In genomic region chr17:45517549-45518215, GRCm38 (mm10) we compare ENCODE assay signal across 22 mouse cellular contexts. TPM values are rescaled to one million over a fixed set of nuclear protein-coding genes. Genes with fewer than 3 reads are reported as not detected.
DNase-seq lines count a peak whose midpoint lies in the region; ATAC-seq and TF ChIP-seq lines count a peak whose summit lies in the region.
"Had no signal": no experiment of that assay in that cellular context is flagged by ENCODE, and none has a peak within 500 bp of the region (broad histone marks: within the 10 kb centered on the region; RNA-seq: fewer than 3 reads in every experiment).

No protein-coding gene starts in this region.

- no peak overlapping the region for H3K4me3 ChIP-seq in hindbrain, postnatal 0 days (ENCODE audit: low read length)
- no peak overlapping the region for H3K4me3 ChIP-seq in hindbrain, embryonic 10.5 days
- H3K4me3 ChIP-seq: embryonic facial prominence, embryonic 13.5 days; forebrain, embryonic 13.5 days; gastrocnemius, adult 2 months; heart, embryonic 13.5 days had no signal

- no peaks in the 10 kb centered on the region for H3K9me3 ChIP-seq in hindbrain, postnatal 0 days (ENCODE audit: low read length)
- no peaks in the 10 kb centered on the region for H3K9me3 ChIP-seq in hindbrain, embryonic 10.5 days
- H3K9me3 ChIP-seq: embryonic facial prominence, embryonic 13.5 days; forebrain, embryonic 13.5 days; heart, embryonic 13.5 days had no signal

- peaks cover 3% of the 10 kb centered on the region; the same call in 1 of the 2 replicates for H3K36me3 ChIP-seq in hindbrain, postnatal 0 days (ENCODE audit: insufficient read depth, low read length)
- H3K36me3 ChIP-seq in hindbrain, embryonic 10.5 days: peaks cover 63% of the 10 kb centered on the region

- 92% methylated on average over 28 of the region's 28 CpGs for WGBS in hindbrain, postnatal 0 days
- 93% methylated on average over 28 of the region's 28 CpGs for WGBS in hindbrain, embryonic 10.5 days

- TF ChIP-seq CTCF in hindbrain, postnatal 0 days (IDR thresholded peaks at IDR 0.05; ENCODE audit: low read depth): no peak

- ATAC-seq in hindbrain, postnatal 0 days: no peak
- ATAC-seq in megakaryocyte, adult 5-6 weeks (ENCODE audit: poor library complexity, severe bottlenecking): peak; percentile 80
- ATAC-seq: intestine, embryonic 16.5 days had no signal

- 0 out of 2 replicates have a peak overlapping the region, but pooled peaks have one; percentile 74 for H3K27ac ChIP-seq in hindbrain, postnatal 0 days
- H3K27ac ChIP-seq in hindbrain, embryonic 10.5 days: no peak overlapping the region
- H3K27ac ChIP-seq: embryonic facial prominence, embryonic 13.5 days; gastrocnemius, adult 2 months; heart, embryonic 13.5 days; hindbrain, embryonic 14.5 days had no signal

- H3K4me1 ChIP-seq in hindbrain, postnatal 0 days (ENCODE audit: insufficient read depth, low read length): peaks cover 6% of the 10 kb centered on the region
- peaks cover 13% of the 10 kb centered on the region for H3K4me1 ChIP-seq in hindbrain, embryonic 10.5 days (replicated peaks)

- H3K9ac ChIP-seq in hindbrain, postnatal 0 days (replicated peaks; ENCODE audit: low read length): no peak overlapping the region
- H3K9ac ChIP-seq: embryonic facial prominence, embryonic 13.5 days; heart, embryonic 13.5 days; hindbrain, embryonic 14.5 days had no signal

- DNase-seq in cerebellum, adult 11-12 months: peak; percentile 60
- no peak for DNase-seq in cerebellum, adult 18-20 months
- DNase-seq in hindbrain, postnatal 0 days (ENCODE audit: low spot score): no peak
- DNase-seq in hindbrain, embryonic 10.5 days (ENCODE audit: low spot score): no peak
- peak; percentile 45 to 50 for DNase-seq in cerebellum, postnatal 25 days
- no peak for DNase-seq in left cerebral cortex, adult 9 months (ENCODE audit: low spot score in 2 of 2)
- DNase-seq in ovary, adult 18-20 months (ENCODE audit: low spot score): no peak
- DNase-seq: adrenal gland, adult 2 months; adrenal gland, postnatal 25 days; gastrocnemius, adult 2 months; gastrocnemius, postnatal 25 days; heart, adult 11 months; heart, postnatal 4 days; kidney, adult 2 months had no signal

- no peak overlapping the region for H3K4me2 ChIP-seq in hindbrain, postnatal 0 days (ENCODE audit: low read depth, low read length)
- H3K4me2 ChIP-seq: embryonic facial prominence, embryonic 13.5 days; forebrain, embryonic 13.5 days; heart, embryonic 13.5 days; hindbrain, embryonic 14.5 days had no signal

- H3K27me3 ChIP-seq in hindbrain, postnatal 0 days (ENCODE audit: insufficient read depth, low read length): no peaks in the 10 kb centered on the region
- H3K27me3 ChIP-seq in hindbrain, embryonic 10.5 days (ENCODE audit: insufficient read depth, poor library complexity, severe bottlenecking): peaks cover 6% of the 10 kb centered on the region; the same call in 1 of the 2 replicates
- H3K27me3 ChIP-seq: embryonic facial prominence, embryonic 13.5 days; forebrain, embryonic 13.5 days; heart, embryonic 13.5 days had no signal

RNA-seq across cellular contexts. Expression of gene Tcte1, which starts 5.6 kb away (rescaled TPM):
- 0.58 and 1.5 TPM in 2 replicates for total RNA-seq in hindbrain, postnatal 0 days (2014; rRNA removed)
- polyA plus RNA-seq in hindbrain, postnatal 0 days (2015; fragmentation: Nextera tagmentation; extraction: Ambion mirVana): 3.9 and 4.3 TPM in 2 replicates
- polyA plus RNA-seq in hindbrain, embryonic 10.5 days (2016; fragmentation: Nextera tagmentation; extraction: Ambion mirVana): 1.7 and 3.8 TPM in 2 replicates
- not detected in 2 replicates for total RNA-seq in megakaryocyte, adult 5-6 weeks (2015)
- total RNA-seq in megakaryocyte, adult 5-6 weeks (2017): not detected in 2 replicates
- total RNA-seq: adrenal gland, adult 2 months; adrenal gland, postnatal 25 days; gastrocnemius, adult 2 months; gastrocnemius, postnatal 25 days; heart, postnatal 4 days had no signal
- polyA plus RNA-seq: adrenal gland, adult 2 months; C2C12; heart, postnatal 0 days had no signal

RNA-seq across cellular contexts. Expression of gene Aars2, which starts 11.0 kb away (rescaled TPM):
- total RNA-seq in hindbrain, postnatal 0 days (2014; rRNA removed): 28.5 and 34.5 TPM in 2 replicates
- 14.2 and 15.7 TPM in 2 replicates for polyA plus RNA-seq in hindbrain, postnatal 0 days (2015; fragmentation: Nextera tagmentation; extraction: Ambion mirVana)
- polyA plus RNA-seq in hindbrain, embryonic 10.5 days (2016; fragmentation: Nextera tagmentation; extraction: Ambion mirVana): 27.7 and 35.0 TPM in 2 replicates
- total RNA-seq in megakaryocyte, adult 5-6 weeks (2015): 2.3 and 4.0 TPM in 2 replicates
- total RNA-seq in megakaryocyte, adult 5-6 weeks (2017): 4.6 and 5.2 TPM in 2 replicates

RNA-seq across cellular contexts. Expression of gene Tmem151b, which starts 31.8 kb away (rescaled TPM):
- 107 and 114 TPM in 2 replicates for total RNA-seq in hindbrain, postnatal 0 days (2014; rRNA removed)
- 29.5 and 29.8 TPM in 2 replicates for polyA plus RNA-seq in hindbrain, postnatal 0 days (2015; fragmentation: Nextera tagmentation; extraction: Ambion mirVana)
- 7.2 and 10.6 TPM in 2 replicates for polyA plus RNA-seq in hindbrain, embryonic 10.5 days (2016; fragmentation: Nextera tagmentation; extraction: Ambion mirVana)
- total RNA-seq in megakaryocyte, adult 5-6 weeks (2015): not detected in 2 replicates
- not detected in 2 replicates for total RNA-seq in megakaryocyte, adult 5-6 weeks (2017)
- total RNA-seq: gastrocnemius, adult 2 months; gastrocnemius, postnatal 25 days had no signal

RNA-seq across cellular contexts. Expression of gene Nfkbie, which starts 37.8 kb away (rescaled TPM):
- total RNA-seq in hindbrain, postnatal 0 days (2014; rRNA removed): 7.7 and 9.2 TPM in 2 replicates
- polyA plus RNA-seq in hindbrain, postnatal 0 days (2015; fragmentation: Nextera tagmentation; extraction: Ambion mirVana): 5.2 and 6.0 TPM in 2 replicates
- 8.3 and 9.7 TPM in 2 replicates for polyA plus RNA-seq in hindbrain, embryonic 10.5 days (2016; fragmentation: Nextera tagmentation; extraction: Ambion mirVana)
- total RNA-seq in megakaryocyte, adult 5-6 weeks (2015): 10.4 and 11.1 TPM in 2 replicates
- total RNA-seq in megakaryocyte, adult 5-6 weeks (2017): 13.4 and 14.0 TPM in 2 replicates

RNA-seq across cellular contexts. Expression of gene Spats1, which starts 42.5 kb away (rescaled TPM):
- 0.29 and 4.2 TPM in 2 replicates for total RNA-seq in hindbrain, postnatal 0 days (2014; rRNA removed)
- 2.9 and 3.5 TPM in 2 replicates for polyA plus RNA-seq in hindbrain, postnatal 0 days (2015; fragmentation: Nextera tagmentation; extraction: Ambion mirVana)
- polyA plus RNA-seq in hindbrain, embryonic 10.5 days (2016; fragmentation: Nextera tagmentation; extraction: Ambion mirVana): 0.31 and 0.36 TPM in 2 replicates
- not detected in 2 replicates for total RNA-seq in megakaryocyte, adult 5-6 weeks (2015)
- total RNA-seq in megakaryocyte, adult 5-6 weeks (2017): not detected in 2 replicates
- total RNA-seq: adrenal gland, adult 2 months; gastrocnemius, adult 2 months; gastrocnemius, postnatal 25 days had no signal

Comparison
In these comparisons a context has a peak if more than half of its experiments do, and no peak if none do; other contexts are left out.
1. DNase-seq: peak in cerebellum, adult 11-12 months (single experiment) and cerebellum, postnatal 25 days (2 of 2); none in cerebellum, adult 18-20 months (0 of 2), hindbrain, postnatal 0 days (single experiment), hindbrain, embryonic 10.5 days (single experiment), left cerebral cortex, adult 9 months (0 of 2) and ovary, adult 18-20 months (single experiment).
2. RNA of gene Tmem151b, which starts 31.8 kb away (total RNA-seq): 107 to 114 TPM in hindbrain, postnatal 0 days; not detected in megakaryocyte, adult 5-6 weeks; every median in the first group is over 100 times any median in the second.